Mouse (Mus musculus) stomach, embryonic 14.5 days (tissue): ENCODE measurements around the gene 1600014C10Rik. TPM values are rescaled to one million over a fixed set of nuclear protein-coding genes. Genes with fewer than 3 reads are reported as not detected.

Source experiments
- ATAC-seq: fragments of 200-750 bp; cut with Nextera tagmentation; 2 replicates; pipeline ENCODE4 v1.8.0; 2017; ENCODE audit warnings: low read depth, moderate TSS enrichment; ENCODE audit not compliant: insufficient number of reproducible peaks, insufficient read depth, low FRiP score
- H3K27ac ChIP-seq: fragments of 300-500 bp; sonication (generic); 2 replicates; pipeline ENCODE4 v1.5.1; 2014; ENCODE audit warnings: mild to moderate bottlenecking, low read length, moderate library complexity, mixed read lengths
- H3K27me3 ChIP-seq: fragments of 300-500 bp; sonication (generic); 2 replicates; pipeline ENCODE4 v1.6.1; 2014; ENCODE audit warnings: low read length, control low read depth, mixed read lengths; ENCODE audit not compliant: control insufficient read depth, insufficient read depth
- H3K36me3 ChIP-seq: fragments of 300-500 bp; sonication (generic); 2 replicates; pipeline ENCODE4 v1.6.1; 2014; ENCODE audit warnings: mild to moderate bottlenecking, control low read depth, low read length, moderate library complexity, mixed read lengths; ENCODE audit not compliant: control insufficient read depth, insufficient read depth
- H3K4me1 ChIP-seq: fragments of 300-500 bp; sonication (generic); 2 replicates; pipeline ENCODE4 v1.6.1; 2014; ENCODE audit warnings: low read length, control low read depth, mixed read lengths; ENCODE audit not compliant: control insufficient read depth, insufficient read depth
- H3K4me2 ChIP-seq: fragments of 300-500 bp; sonication (generic); replicated peaks from 2 replicates; pipeline ENCODE4 v1.6.1; 2014; ENCODE audit warnings: low read depth, low read length, control low read depth
- H3K4me3 ChIP-seq: fragments of 300-500 bp; sonication (generic); 2 replicates; pipeline ENCODE4 v1.5.1; 2014; ENCODE audit warnings: low read depth, low read length, control low read depth
- H3K9ac ChIP-seq: fragments of 300-500 bp; sonication (generic); replicated peaks from 2 replicates; pipeline ENCODE4 v1.6.1; 2014; ENCODE audit warnings: low read depth, mild to moderate bottlenecking, control low read depth, low read length, moderate library complexity, mixed read lengths
- H3K9me3 ChIP-seq: fragments of 300-500 bp; sonication (generic); 2 replicates; pipeline ENCODE4 v1.6.1; 2016; ENCODE audit warnings: low read depth, low read length, control low read depth; ENCODE audit not compliant: control insufficient read depth
- WGBS: fragments of 180-500 bp; shearing (Covaris S2); extraction: QIAGEN DNeasy Blood & Tissue Kit; methylation state at CpG from one replicate; pipeline ENCODE4 v1.1.7; 2014; 5-methylcytosine and 5-hydroxymethylcytosine counted together
- polyA plus RNA-seq: library from polyadenylated mRNA; unstranded; fragments of >200 nt; fragmentation: Nextera tagmentation; extraction: Ambion mirVana; gene quantifications from 2 replicates; pipeline ENCODE4 v1.2.1, GENCODE M21; 2014

The 1600014C10Rik gene
- polyA plus RNA-seq, 1 experiment from 2014 or later = 14.7 TPM

DNA sequence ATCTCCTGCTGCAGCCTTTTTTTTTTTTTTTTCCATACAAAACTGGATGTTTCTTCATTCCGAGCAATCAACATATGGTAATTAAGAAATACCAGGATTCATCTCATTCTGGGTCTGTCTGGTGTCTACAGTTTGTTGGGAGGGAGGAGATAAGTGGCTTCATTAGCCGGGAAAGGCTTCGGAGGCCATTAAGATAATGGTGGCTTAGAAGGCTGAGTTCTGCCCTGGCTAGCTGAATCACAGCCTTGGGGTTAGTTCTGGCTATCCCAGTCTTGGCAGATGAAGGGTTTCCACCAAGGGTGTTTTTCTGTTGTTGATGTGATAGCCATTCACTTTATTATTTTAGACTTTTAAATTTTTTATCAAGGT is 18.3 kb downstream of the 1600014C10Rik start:
- Histone ChIP-seq H3K9ac (no peak overlapping the region), H3K4me3 (no peak overlapping the region), H3K4me1 (0 out of 2 replicates have a peak, but pooled peaks cover 6% of the 10 kb centered on the region), H3K4me2 (peak overlapping the region; percentile 35; the same call in 1 of the 2 replicates), H3K9me3 (no peaks in the 10 kb centered on the region), H3K36me3 (no peaks in the 10 kb centered on the region), H3K27me3 (no peaks in the 10 kb centered on the region), H3K27ac (no peak overlapping the region)
- no peak for ATAC-seq
- WGBS = 42% methylated on average over 3 of the region's 3 CpGs

GRCm38 (mm10) chr7:38204314-38204713 is 21.3 kb downstream of the 1600014C10Rik start:
- Histone ChIP-seq H3K4me1 (peaks cover 6% of the 10 kb centered on the region; the same call in 1 of the 2 replicates), H3K9me3 (no peaks in the 10 kb centered on the region), H3K36me3 (no peaks in the 10 kb centered on the region), H3K4me3 (no peak overlapping the region), H3K9ac (no peak overlapping the region), H3K27ac (no peak overlapping the region), H3K4me2 (no peak overlapping the region), H3K27me3 (no peaks in the 10 kb centered on the region)
- ATAC-seq = no peak
- WGBS = 88% methylated on average over 6 of the region's 6 CpGs

- 49% methylated on average over 2 of the region's 2 CpGs for WGBS
- H3K4me2 ChIP-seq = no peak overlapping the region
- no peaks in the 10 kb centered on the region for H3K36me3 ChIP-seq
- no peak overlapping the region for H3K9ac ChIP-seq
- no peaks in the 10 kb centered on the region for H3K27me3 ChIP-seq
- no peak overlapping the region for H3K27ac ChIP-seq
- no peak for ATAC-seq
- no peak overlapping the region for H3K4me3 ChIP-seq
- peaks cover 4% of the 10 kb centered on the region; the same call in 1 of the 2 replicates for H3K4me1 ChIP-seq
- H3K9me3 ChIP-seq = no peaks in the 10 kb centered on the region
Measured at GRCm38 (mm10) chr7:38205801-38206200, 22.8 kb downstream of the 1600014C10Rik start.

GRCm38 (mm10) chr7:38206564-38206963 is 23.5 kb downstream of the 1600014C10Rik start:
- no peak overlapping the region for H3K9ac ChIP-seq
- H3K4me3 ChIP-seq = no peak overlapping the region
- ATAC-seq = no peak
- H3K4me2 ChIP-seq = no peak overlapping the region
- H3K27me3 ChIP-seq = no peaks in the 10 kb centered on the region
- H3K4me1 ChIP-seq = peaks cover 3% of the 10 kb centered on the region; the same call in 1 of the 2 replicates
- 80% methylated on average over 3 of the region's 3 CpGs for WGBS
- H3K36me3 ChIP-seq = no peaks in the 10 kb centered on the region
- no peaks in the 10 kb centered on the region for H3K9me3 ChIP-seq
- no peak overlapping the region for H3K27ac ChIP-seq

- 68% methylated on average over 3 of the region's 3 CpGs for WGBS
- ATAC-seq = no peak
- Histone ChIP-seq H3K4me3 (no peak overlapping the region), H3K4me1 (peaks cover 3% of the 10 kb centered on the region; the same call in 1 of the 2 replicates), H3K4me2 (no peak overlapping the region), H3K36me3 (no peaks in the 10 kb centered on the region), H3K27ac (no peak overlapping the region), H3K27me3 (no peaks in the 10 kb centered on the region), H3K9me3 (no peaks in the 10 kb centered on the region), H3K9ac (no peak overlapping the region)
Measured at GRCm38 (mm10) chr7:38208969-38209368, 26.0 kb downstream of the 1600014C10Rik start.

DNA sequence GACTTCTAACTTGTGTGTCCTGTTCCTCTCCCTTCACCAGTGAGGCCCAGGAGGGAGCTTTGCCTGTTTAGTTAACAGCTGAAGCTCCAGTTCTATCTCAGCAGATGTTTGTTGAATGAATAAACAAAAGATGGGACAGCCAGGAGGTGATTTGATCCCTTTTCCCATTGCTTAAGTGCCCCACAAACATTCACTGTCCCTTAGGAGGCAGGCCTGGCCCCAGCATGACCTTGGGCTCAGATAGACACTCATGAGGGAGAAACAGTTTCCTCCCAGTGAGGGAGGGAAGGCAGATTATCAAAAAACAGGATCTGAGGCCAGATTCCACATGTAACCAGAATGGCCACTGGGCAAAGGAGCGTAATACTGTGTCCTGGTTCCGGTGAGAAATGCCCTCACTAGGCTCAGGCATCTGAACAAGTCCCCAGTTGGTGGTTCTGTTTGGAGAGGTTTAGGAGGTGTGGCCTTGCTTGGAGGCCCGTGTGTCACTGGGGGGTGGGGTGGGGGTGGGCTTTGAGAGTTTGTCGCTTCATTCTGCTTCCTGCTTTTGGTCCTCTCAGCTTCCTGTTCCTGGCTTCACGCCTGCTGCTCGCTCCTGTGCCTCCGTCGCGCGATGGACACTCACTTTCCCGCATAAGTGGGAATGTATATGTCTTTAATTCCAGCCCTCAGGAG is 26.6 kb downstream of the 1600014C10Rik start:
- no peak overlapping the region; the same call in 1 of the 2 replicates for H3K27ac ChIP-seq
- H3K9ac ChIP-seq = no peak overlapping the region
- H3K27me3 ChIP-seq = no peaks in the 10 kb centered on the region
- WGBS = 65% methylated on average over 11 of the region's 11 CpGs
- peaks cover 3% of the 10 kb centered on the region; the same call in 1 of the 2 replicates for H3K4me1 ChIP-seq
- no peak overlapping the region for H3K4me3 ChIP-seq
- H3K9me3 ChIP-seq = no peaks in the 10 kb centered on the region
- ATAC-seq = no peak
- no peaks in the 10 kb centered on the region for H3K36me3 ChIP-seq
- H3K4me2 ChIP-seq = no peak overlapping the region

- H3K4me3 ChIP-seq = no peak overlapping the region
- ATAC-seq = no peak
- H3K9ac ChIP-seq = no peak overlapping the region; the same call in 1 of the 2 replicates
- WGBS = 30% methylated on average over 3 of the region's 3 CpGs
- H3K36me3 ChIP-seq = no peaks in the 10 kb centered on the region
- no peak overlapping the region for H3K4me2 ChIP-seq
- H3K27me3 ChIP-seq = no peaks in the 10 kb centered on the region
- peaks cover 3% of the 10 kb centered on the region; the same call in 1 of the 2 replicates for H3K4me1 ChIP-seq
- no peaks in the 10 kb centered on the region for H3K9me3 ChIP-seq
- no peak overlapping the region for H3K27ac ChIP-seq
Measured at GRCm38 (mm10) chr7:38212651-38213062, 29.6 kb downstream of the 1600014C10Rik start.

GRCm38 (mm10) chr7:38214473-38215214 is 31.6 kb downstream of the 1600014C10Rik start:
- H3K9me3 ChIP-seq = no peaks in the 10 kb centered on the region
- WGBS = 66% methylated on average over 5 of the region's 5 CpGs
- H3K27ac ChIP-seq = no peak overlapping the region
- H3K4me2 ChIP-seq = no peak overlapping the region
- no peaks in the 10 kb centered on the region for H3K36me3 ChIP-seq
- no peak overlapping the region for H3K4me3 ChIP-seq
- no peak overlapping the region for H3K9ac ChIP-seq
- H3K4me1 ChIP-seq = no peaks in the 10 kb centered on the region; the same call in 1 of the 2 replicates
- no peak for ATAC-seq
- H3K27me3 ChIP-seq = no peaks in the 10 kb centered on the region
